Mouse (Mus musculus): ENCODE data around the gene Armcx2. TPM values are rescaled to one million over a fixed set of nuclear protein-coding genes. Genes with fewer than 3 reads are reported as not detected.

Gene Armcx2
- 1.8 and 2.7 TPM in 2 replicates for total RNA-seq (2023)

GRCm38 (mm10) chrX:134808755-134809224 lies at the start of gene Armcx2:
TSS of gene Armcx2 (minus strand) at chrX:134809221.

GRCm38 (mm10) chrX:134756434-134757292 lies 52.4 kb downstream of the Armcx2 start, which contains the start of gene Armcx3:
TSS of gene Armcx3 (plus strand) at chrX:134756595.

Other genes with a start within 250 kb of the Armcx2 start
- 58.4 and 65.8 TPM in 2 replicates for gene Btk, start 225.7 kb downstream of the Armcx2 start, total RNA-seq (2023)
- 94.9 and 96.7 TPM in 2 replicates for gene Rpl36a, start 223.6 kb downstream of the Armcx2 start, total RNA-seq (2023)
- gene Gla, start 208.1 kb downstream of the Armcx2 start, total RNA-seq (2023), result 102 and 112 TPM in 2 replicates
- 94.7 and 111 TPM in 2 replicates for gene Hnrnph2, start 208.0 kb downstream of the Armcx2 start, total RNA-seq (2023)
- gene Armcx4, start 122.7 kb downstream of the Armcx2 start, total RNA-seq (2023), result 0.36 and 0.38 TPM in 2 replicates
- not detected in 2 replicates for gene Armcx1, start 91.3 kb downstream of the Armcx2 start, total RNA-seq (2023)
- gene Armcx6, start 57.8 kb downstream of the Armcx2 start, total RNA-seq (2023), result 0.45 TPM in 1 of 2 replicates, not detected in the other
- gene Armcx3, start 52.6 kb downstream of the Armcx2 start, total RNA-seq (2023), result 5.0 and 8.0 TPM in 2 replicates
- gene Nxf2, start 155.5 kb upstream of the Armcx2 start, total RNA-seq (2023), result 0.23 TPM in 1 of 2 replicates, not detected in the other
- gene Zmat1, start 200.0 kb upstream of the Armcx2 start, total RNA-seq (2023), result 3.0 and 3.8 TPM in 2 replicates